8 mouse cellular contexts compared by ENCODE assay signal in genomic region chr1:128456844-128457445, GRCm38 (mm10). TPM values are rescaled to one million over a fixed set of nuclear protein-coding genes. Genes with fewer than 3 reads are reported as not detected.
DNase-seq lines count a peak whose midpoint lies in the region; ATAC-seq and TF ChIP-seq lines count a peak whose summit lies in the region.

No protein-coding gene starts in this region.

- no peak for TF ChIP-seq POLR2A in brain, embryonic 14.5 days (IDR thresholded peaks at IDR 0.05; ENCODE audit: borderline replicate concordance, extremely low read depth, insufficient read depth, insufficient read length, poor library complexity, severe bottlenecking)
- TF ChIP-seq POLR2A in cerebellum, adult 2 months (IDR thresholded peaks at IDR 0.05; ENCODE audit: borderline replicate concordance, insufficient read depth, low read length): no peak

- peak overlapping the region; percentile 30; the same call in 1 of the 2 replicates for H3K9ac ChIP-seq in heart, embryonic 15.5 days
- 0 out of 2 replicates have a peak overlapping the region, but pooled peaks have one; percentile 5 for H3K9ac ChIP-seq in kidney, embryonic 15.5 days
- H3K9ac ChIP-seq in midbrain, embryonic 12.5 days (replicated peaks): no peak overlapping the region; the same call in 1 of the 2 replicates

- H3K9me3 ChIP-seq in heart, embryonic 15.5 days (replicated peaks): no peaks in the 10 kb centered on the region
- no peaks in the 10 kb centered on the region for H3K9me3 ChIP-seq in kidney, embryonic 15.5 days (replicated peaks)
- H3K9me3 ChIP-seq in midbrain, embryonic 12.5 days: no peaks in the 10 kb centered on the region

- peak overlapping the region; percentile 33 for H3K4me3 ChIP-seq in heart, embryonic 15.5 days
- no peak overlapping the region; the same call in 1 of the 2 replicates for H3K4me3 ChIP-seq in kidney, embryonic 15.5 days (replicated peaks)
- H3K4me3 ChIP-seq in midbrain, embryonic 12.5 days: no peak overlapping the region
- H3K4me3 ChIP-seq in cerebellum, adult 2 months (replicated peaks; ENCODE audit: insufficient read depth, low read depth, low read length): no peak overlapping the region

- peaks cover 10% of the 10 kb centered on the region for H3K4me1 ChIP-seq in heart, embryonic 15.5 days (replicated peaks)
- peaks cover 14% of the 10 kb centered on the region for H3K4me1 ChIP-seq in kidney, embryonic 15.5 days
- peaks cover 7% of the 10 kb centered on the region for H3K4me1 ChIP-seq in midbrain, embryonic 12.5 days
- H3K4me1 ChIP-seq in cerebellum, adult 2 months (ENCODE audit: control insufficient read depth, insufficient read depth, low read length): no peaks in the 10 kb centered on the region

- H3K4me2 ChIP-seq in heart, embryonic 15.5 days: peak overlapping the region; percentile 55
- H3K4me2 ChIP-seq in kidney, embryonic 15.5 days: peak overlapping the region; percentile 49
- peak overlapping the region; percentile 6; the same call in 1 of the 2 replicates for H3K4me2 ChIP-seq in midbrain, embryonic 12.5 days (replicated peaks)

- no peaks in the 10 kb centered on the region for H3K27me3 ChIP-seq in heart, embryonic 15.5 days
- peaks cover 9% of the 10 kb centered on the region for H3K27me3 ChIP-seq in kidney, embryonic 15.5 days
- H3K27me3 ChIP-seq in midbrain, embryonic 12.5 days: no peaks in the 10 kb centered on the region
- H3K27me3 ChIP-seq in cerebellum, adult 2 months (ENCODE audit: control insufficient read depth, insufficient read depth, low read length): no peaks in the 10 kb centered on the region

- no peaks in the 10 kb centered on the region for H3K36me3 ChIP-seq in heart, embryonic 15.5 days
- no peaks in the 10 kb centered on the region for H3K36me3 ChIP-seq in kidney, embryonic 15.5 days
- H3K36me3 ChIP-seq in midbrain, embryonic 12.5 days: no peaks in the 10 kb centered on the region

- no peak overlapping the region; the same call in 1 of the 2 replicates for H3K27ac ChIP-seq in heart, embryonic 15.5 days
- H3K27ac ChIP-seq in kidney, embryonic 15.5 days: 0 out of 2 replicates have a peak overlapping the region, but pooled peaks have one; percentile 25
- H3K27ac ChIP-seq in midbrain, embryonic 12.5 days (replicated peaks): no peak overlapping the region
- H3K27ac ChIP-seq in cerebellum, adult 2 months (ENCODE audit: insufficient read depth, low read length): no peak overlapping the region

- ATAC-seq in heart, embryonic 15.5 days (replicated peaks; ENCODE audit: insufficient number of reproducible peaks, insufficient read depth, low FRiP score, low read depth): 0 out of 2 replicates have a peak, but pooled peaks have one; percentile 39
- peak; percentile 77 for ATAC-seq in kidney, embryonic 15.5 days (replicated peaks; ENCODE audit: low FRiP score)
- peak; percentile 68; the same call in 1 of the 2 replicates for ATAC-seq in midbrain, embryonic 12.5 days (ENCODE audit: low FRiP score, low read depth)
- no peak for ATAC-seq in erythroid progenitor cell, adult 5-6 weeks (replicated peaks; ENCODE audit: low FRiP score, poor library complexity, severe bottlenecking)

- no peak for TF ChIP-seq CTCF in brain, embryonic 14.5 days (IDR thresholded peaks at IDR 0.05; ENCODE audit: borderline replicate concordance, extremely low read depth, insufficient read depth, insufficient read length)
- no peak for TF ChIP-seq CTCF in cerebellum, adult 2 months (IDR thresholded peaks at IDR 0.05; ENCODE audit: borderline replicate concordance, insufficient read depth, low read depth, low read length)

- peak; percentile 28 for DNase-seq in Muller cell, postnatal 12 days (ENCODE audit: inconsistent ontology term)
- DNase-seq in brain, embryonic 14.5 days (ENCODE audit: low read depth): peak; percentile 65
- no peak for DNase-seq in cerebellum, adult 2 months
- no peak for DNase-seq in thymus, postnatal 10 days (ENCODE audit: low spot score in 2 of 2)

- WGBS in heart, embryonic 15.5 days: 23% methylated on average over 18 of the region's 18 CpGs
- WGBS in kidney, embryonic 15.5 days: 22% methylated on average over 18 of the region's 18 CpGs
- 54% methylated on average over 18 of the region's 18 CpGs for WGBS in midbrain, embryonic 12.5 days
- WGBS in cerebellum, adult 2 months: 17% methylated on average over 18 of the region's 18 CpGs

RNA-seq across cellular contexts. Expression of gene Dars, which starts 39.8 kb away (rescaled TPM):
- 47.7 and 55.3 TPM in 2 replicates for polyA plus RNA-seq in brain, embryonic 14.5 days (2012; rRNA removed)
- polyA plus RNA-seq in heart, embryonic 15.5 days (2015; fragmentation: Nextera tagmentation; extraction: Ambion mirVana): 96.1 and 99.2 TPM in 2 replicates
- 169 and 178 TPM in 2 replicates for polyA plus RNA-seq in kidney, embryonic 15.5 days (2015; fragmentation: Nextera tagmentation; extraction: Ambion mirVana)
- 164 and 174 TPM in 2 replicates for polyA plus RNA-seq in midbrain, embryonic 12.5 days (2016; fragmentation: Nextera tagmentation; extraction: Ambion mirVana)
- polyA plus RNA-seq in cerebellum, adult 2 months (2012; rRNA removed): 44.8 and 45.4 TPM in 2 replicates
- total RNA-seq in erythroid progenitor cell, adult 5-6 weeks (2015; ENCODE audit: low replicate concordance): 25.2 and 66.7 TPM in 2 replicates
- 42.2 and 45.6 TPM in 2 replicates for total RNA-seq in erythroid progenitor cell, adult 5-6 weeks (2017; ENCODE audit: low replicate concordance)

Comparison
In these comparisons a context has a peak if more than half of its experiments do, and no peak if none do; other contexts are left out.
1. DNase-seq: peak in Muller cell, postnatal 12 days (single experiment) and brain, embryonic 14.5 days (single experiment); none in cerebellum, adult 2 months (0 of 2) and thymus, postnatal 10 days (0 of 2).
2. Peak in every context shown above with its lines, with median percentiles within 50 percentile points of each other: H3K4me2 ChIP-seq.